Mouse (Mus musculus) T-helper 17 cell (primary cell): Measurements from ENCODE around the gene 1700037H04Rik.

Source experiments
- in situ Hi-C, 2 experiments: fragments of 300-600 bp; cut with MboI, MseI; formaldehyde crosslinking; loops; 1 replicate in 1 of 2; 2 replicates in 1 of 2; pipeline ENCODE4 v1.15.1; 2025; ENCODE audit warnings: high pct_unique_total_duplicates in 2 of 2

1700037H04Rik gene

GRCm38 (mm10) chr2:131159938-131160581, at the start of gene 1700037H04Rik:
Gene 1700037H04Rik, minus strand, starts transcription at chr2:131160081.
- in situ Hi-C loops = no loop called here

DNA sequence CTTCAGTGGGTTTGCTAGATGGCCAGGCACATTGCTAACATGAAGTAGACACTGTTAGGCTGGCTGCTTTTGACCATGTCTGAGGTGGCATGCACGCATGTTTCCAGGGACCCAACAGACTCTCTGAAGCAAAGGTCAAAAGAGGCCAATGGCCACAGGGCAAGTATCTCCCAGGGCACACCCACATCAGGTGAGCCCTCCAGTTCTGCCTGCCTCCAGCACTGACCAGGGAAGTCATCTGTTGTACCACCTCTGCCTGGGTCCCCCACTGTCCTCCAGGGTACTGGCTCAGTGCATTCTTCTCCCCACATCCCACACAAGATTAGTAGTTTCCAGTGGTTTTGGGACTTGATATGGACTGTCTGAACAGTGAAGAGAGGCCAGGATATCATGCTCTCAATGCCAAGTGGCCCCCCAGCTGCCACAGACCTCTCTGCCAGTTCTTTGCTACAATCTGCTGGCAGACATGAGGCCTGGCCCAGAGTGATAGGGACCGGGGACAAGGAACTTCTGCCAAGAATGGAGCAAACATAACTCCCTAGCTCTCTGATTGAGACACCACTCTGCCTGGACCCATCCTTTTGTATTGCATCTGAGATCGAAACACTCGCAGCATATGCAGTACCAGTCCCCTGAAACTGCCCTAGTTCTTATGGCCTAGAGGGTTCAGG, 49.4 kb upstream of the 1700037H04Rik start:
- in situ Hi-C loops = loop anchor here in 1 of 2 experiments (5.0 kb wide), 1 partner anchor 43 kb away; no protein-coding TSS in a partner anchor

DNA sequence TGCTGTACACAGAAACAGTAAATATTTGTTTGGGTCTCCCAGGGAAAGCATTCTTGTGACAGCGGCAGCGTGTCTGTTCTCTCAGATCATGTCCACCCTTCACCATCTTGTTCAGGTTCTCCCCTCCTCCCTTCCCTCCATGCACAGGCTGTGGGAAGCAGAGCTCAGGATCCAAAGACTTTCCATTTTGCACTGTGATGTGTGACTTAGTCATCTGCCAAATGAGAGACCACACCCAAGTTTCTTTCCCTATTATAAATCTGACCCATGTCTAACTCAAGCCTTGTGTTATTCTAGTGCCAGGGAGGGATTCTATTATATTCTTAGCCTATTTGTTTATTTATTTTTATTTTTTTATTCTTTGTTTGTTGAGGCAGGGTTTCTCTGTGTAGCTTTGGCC, 48.5 kb upstream of the 1700037H04Rik start:
- in situ Hi-C loops = loop anchor here in 1 of 2 experiments (5.0 kb wide), 1 partner anchor 44 kb away; no protein-coding TSS in a partner anchor

- in situ Hi-C loops = loop anchor here in 1 of 2 experiments (5.0 kb wide), 1 partner anchor 46 kb away; no protein-coding TSS in a partner anchor
Measured at GRCm38 (mm10) chr2:131206778-131207177, 46.9 kb upstream of the 1700037H04Rik start, which contains the start of gene Ap5s1. Gene Ap5s1, plus strand, starts transcription at chr2:131207078.

- in situ Hi-C loops = loop anchor here in 1 of 2 experiments (5.0 kb wide), 1 partner anchor 47 kb away; no protein-coding TSS in a partner anchor
Measured at GRCm38 (mm10) chr2:131205521-131206182, 45.8 kb upstream of the 1700037H04Rik start.

GRCm38 (mm10) chr2:131204410-131204981, 44.6 kb upstream of the 1700037H04Rik start:
- in situ Hi-C loops = no loop called here

- in situ Hi-C loops = no loop called here
Measured at GRCm38 (mm10) chr2:131203816-131204409, 44.0 kb upstream of the 1700037H04Rik start.

- in situ Hi-C loops = no loop called here
Measured at GRCm38 (mm10) chr2:131201262-131201661, 41.4 kb upstream of the 1700037H04Rik start.

DNA sequence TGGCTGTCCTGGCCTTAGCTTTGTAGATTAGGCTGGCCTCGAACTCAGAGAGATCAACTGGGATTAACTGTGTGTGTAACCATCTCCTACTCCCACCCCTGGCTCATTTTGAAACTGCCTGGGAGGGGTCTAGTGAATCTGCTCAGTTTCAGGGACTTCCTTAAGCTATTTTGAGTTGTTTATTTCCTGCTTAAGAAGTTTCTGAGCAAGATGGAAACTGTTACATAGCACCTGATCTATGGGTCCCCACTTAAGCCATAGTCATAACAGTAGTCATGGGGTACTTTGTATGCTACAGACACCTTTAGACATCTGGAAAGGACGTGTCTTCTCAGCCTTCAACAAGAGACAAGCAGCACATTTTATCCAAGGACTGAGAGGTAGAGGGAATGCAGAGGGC, 40.8 kb upstream of the 1700037H04Rik start:
- in situ Hi-C loops = no loop called here

- in situ Hi-C loops = no loop called here
Measured at GRCm38 (mm10) chr2:131196606-131197316, 36.9 kb upstream of the 1700037H04Rik start.

DNA sequence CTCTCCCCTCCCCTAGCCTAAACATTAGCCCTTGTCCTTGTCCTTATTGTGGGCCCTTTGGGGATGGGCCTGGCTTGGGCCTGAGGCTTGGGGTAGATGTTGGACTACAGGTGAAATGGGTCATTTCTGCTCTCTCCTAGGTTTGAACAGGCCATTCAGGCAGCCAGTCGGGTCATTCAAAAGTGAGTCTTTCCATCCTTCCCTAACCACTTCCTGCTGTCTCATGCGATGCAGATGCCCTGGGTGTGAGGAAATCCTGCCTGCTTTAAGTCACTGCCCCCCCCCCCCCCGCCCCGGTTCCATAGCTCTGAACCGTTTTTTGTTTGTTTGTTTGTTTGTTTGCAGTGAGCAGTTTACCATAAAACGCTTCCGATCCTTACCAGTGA, 31.1 kb upstream of the 1700037H04Rik start:
- in situ Hi-C loops = no loop called here

DNA sequence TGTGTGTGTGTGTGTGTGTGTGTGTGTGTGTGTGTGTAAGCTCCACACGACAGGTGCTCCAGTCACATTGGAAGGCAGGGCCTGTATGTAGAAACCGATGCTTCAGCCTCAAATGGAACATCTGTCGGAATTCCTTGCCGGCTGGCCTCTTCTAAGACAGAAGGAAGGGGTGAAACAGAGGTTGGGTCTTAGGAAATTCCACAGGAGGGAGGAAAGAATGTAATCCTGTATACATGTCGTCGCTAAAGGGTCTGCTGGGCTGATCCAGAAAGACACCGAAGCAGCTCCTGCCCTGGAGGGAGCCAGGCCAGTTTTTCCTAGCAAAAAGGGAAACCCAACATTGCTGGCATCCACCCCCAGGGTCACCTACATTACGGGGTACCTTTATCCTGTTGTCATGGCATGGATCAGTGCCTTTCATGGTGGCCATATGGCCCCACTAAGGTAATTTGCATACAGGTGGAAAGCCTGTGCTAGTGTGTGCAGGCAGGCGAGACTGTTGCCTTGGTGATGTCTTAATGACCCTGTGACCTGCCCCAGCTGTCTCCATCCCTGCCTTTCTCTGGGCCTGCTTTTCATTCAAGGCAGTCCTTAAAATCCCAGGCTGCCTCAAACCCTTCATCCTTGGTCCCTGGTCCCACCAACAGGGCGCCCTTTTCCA, 30.6 kb upstream of the 1700037H04Rik start:
- in situ Hi-C loops = no loop called here

- in situ Hi-C loops = no loop called here
Measured at GRCm38 (mm10) chr2:131189521-131190309, 29.8 kb upstream of the 1700037H04Rik start.

- in situ Hi-C loops = no loop called here
Measured at GRCm38 (mm10) chr2:131188311-131188710, 28.4 kb upstream of the 1700037H04Rik start.

- in situ Hi-C loops = no loop called here
Measured at GRCm38 (mm10) chr2:131187602-131187922, 27.7 kb upstream of the 1700037H04Rik start.

DNA sequence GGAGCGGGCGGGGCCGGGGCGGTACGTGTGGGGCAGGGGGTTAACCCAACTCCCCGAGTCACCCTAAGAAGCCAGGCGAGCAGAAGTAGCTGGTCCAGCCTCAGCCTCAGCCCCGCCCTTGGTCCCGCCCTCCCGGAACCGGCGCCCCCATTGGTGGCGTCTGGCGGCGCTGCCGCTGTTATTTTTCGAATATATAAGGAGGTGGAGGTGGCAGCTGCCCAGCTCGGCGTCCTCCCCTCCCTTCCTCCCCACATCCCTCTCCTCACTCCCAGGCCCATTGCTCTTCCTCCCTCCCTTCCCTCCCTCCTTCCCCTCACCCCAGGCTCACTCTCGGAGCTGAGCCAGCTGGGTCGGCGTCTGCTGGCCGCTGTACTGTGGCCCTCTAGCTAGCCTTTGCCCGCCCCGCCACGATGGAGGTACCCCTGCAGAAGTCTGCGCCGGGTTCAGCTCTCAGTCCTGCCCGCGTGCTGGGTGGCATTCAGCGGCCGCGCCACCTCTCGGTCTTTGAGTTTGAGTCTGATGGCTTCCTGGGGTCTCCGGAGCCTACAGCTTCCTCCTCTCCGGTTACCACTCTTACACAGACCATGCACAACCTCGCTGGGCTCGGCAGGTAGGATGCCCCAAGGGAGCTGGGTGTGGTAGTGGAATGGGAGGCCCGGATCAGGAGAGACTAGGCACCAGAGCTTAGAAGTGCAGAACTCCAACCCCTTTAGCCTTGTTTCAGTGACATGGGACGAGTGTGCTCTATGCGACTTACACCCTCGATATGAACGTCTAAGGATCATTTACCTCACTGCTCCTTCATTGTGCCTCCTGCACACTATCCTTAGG, 27.1 kb upstream of the 1700037H04Rik start, which contains the start of the genes Cdc25b and Spef1:
Cdc25b (plus strand) TSS at position 179 of the 831 bp plus-strand sequence.
Spef1 (minus strand) TSS at position 512 of the 831 bp plus-strand sequence.
- in situ Hi-C loops = no loop called here

GRCm38 (mm10) chr2:131186343-131186742, 26.5 kb upstream of the 1700037H04Rik start:
- in situ Hi-C loops = no loop called here

DNA sequence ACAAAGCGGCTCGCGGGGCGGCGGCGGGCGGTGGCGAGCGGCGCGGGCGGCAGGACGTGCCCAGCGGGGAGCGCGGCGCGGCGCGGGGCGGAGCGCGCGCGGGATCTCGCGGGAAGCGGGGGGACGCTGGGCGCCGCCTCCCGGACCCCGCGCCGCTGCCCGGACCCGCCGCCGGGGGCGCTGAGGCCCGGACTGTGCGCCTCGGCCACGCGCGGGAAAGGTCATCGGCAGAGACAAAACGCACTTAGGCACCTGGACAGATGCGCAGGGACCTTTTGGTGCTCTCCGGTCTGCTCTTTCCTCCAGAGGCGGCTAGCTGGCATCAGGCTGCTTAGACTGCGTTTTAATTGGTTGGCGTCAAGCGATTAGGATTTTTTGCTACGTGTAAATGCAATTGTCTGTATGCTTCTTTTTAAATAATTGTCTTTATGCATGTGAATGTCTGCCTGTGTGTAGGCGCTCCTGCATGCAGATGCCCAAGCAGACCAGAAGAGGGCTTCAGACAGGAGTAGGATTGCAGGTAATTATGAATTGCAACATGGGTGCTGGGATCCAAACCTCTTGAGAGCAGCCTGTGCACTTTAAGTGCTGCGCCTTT, 20.2 kb upstream of the 1700037H04Rik start, which contains the start of gene Cenpb:
Cenpb (minus strand) TSS at position 78 of the 598 bp plus-strand sequence.
- in situ Hi-C loops = no loop called here
